Mouse (Mus musculus) frontal cortex, adult 2 months (tissue): ENCODE data around the gene Med12l. TPM values are rescaled to one million over a fixed set of nuclear protein-coding genes. Genes with fewer than 3 reads are reported as not detected.
"Not testable (repeated sequence)": the region's sequence is repeated elsewhere in the genome, so short reads cannot be mapped to it uniquely, and the experiment has no call there.

Experiments
- DNase-seq, 2 experiments: peaks; one replicate each; pipeline ENCODE4 v3.0.0; 2022; ENCODE audit warnings: low spot score in 1 of 2; ENCODE audit errors: extremely low spot score in 1 of 2
- polyA plus RNA-seq: library from polyadenylated mRNA; depleted of rRNA; stranded (reverse); fragments of >200 nt; gene quantifications from 2 replicates; pipeline ENCODE4 v1.2.3, GENCODE M21; 2012

Gene Med12l
- polyA plus RNA-seq, 1 experiment: 11.5 TPM

GRCm38 (mm10) chr3:59021236-59021635 is 15.6 kb downstream of the Med12l start:
- no peak for DNase-seq

GRCm38 (mm10) chr3:59022251-59022650 is 16.6 kb downstream of the Med12l start:
- DNase-seq: no peak

GRCm38 (mm10) chr3:59022971-59023370 is 17.3 kb downstream of the Med12l start:
- DNase-seq: no peak

GRCm38 (mm10) chr3:59024531-59025192 is 19.0 kb downstream of the Med12l start:
- DNase-seq: no peak

GRCm38 (mm10) chr3:59025193-59025535 is 19.5 kb downstream of the Med12l start:
- no peak for DNase-seq

GRCm38 (mm10) chr3:59028696-59029095 is 23.1 kb downstream of the Med12l start:
- no peak for DNase-seq

- DNase-seq: no peak
These were observed 25.4 kb downstream of the Med12l start for GRCm38 (mm10) chr3:59030986-59031385.

- DNase-seq: no peak
These were observed 35.9 kb downstream of the Med12l start for GRCm38 (mm10) chr3:59041487-59041886.

- no peak for DNase-seq
These were observed 49.4 kb downstream of the Med12l start for GRCm38 (mm10) chr3:59054834-59055535.

- peak; percentile 67 to 94 for DNase-seq
These were observed 53.5 kb downstream of the Med12l start for GRCm38 (mm10) chr3:59059022-59059541.

- no peak for DNase-seq
These were observed 54.5 kb downstream of the Med12l start for GRCm38 (mm10) chr3:59060131-59060530.

- no peak for DNase-seq
These were observed 56.5 kb downstream of the Med12l start for GRCm38 (mm10) chr3:59062141-59062540.

- DNase-seq: no peak
These were observed 57.8 kb downstream of the Med12l start for GRCm38 (mm10) chr3:59063431-59063830.

- peak in 1 of 2 experiments; percentile 39 for DNase-seq
These were observed 60.3 kb downstream of the Med12l start for GRCm38 (mm10) chr3:59065937-59066336.

- peak in 1 of 2 experiments; percentile 37 for DNase-seq
These were observed 61.1 kb downstream of the Med12l start for GRCm38 (mm10) chr3:59066558-59067294.

GRCm38 (mm10) chr3:59069071-59069470 is 63.4 kb downstream of the Med12l start:
- DNase-seq: not testable (repeated sequence)

- peak in 1 of 2 experiments; percentile 60 for DNase-seq
These were observed 71.7 kb downstream of the Med12l start for GRCm38 (mm10) chr3:59077278-59077677.

- no peak for DNase-seq
These were observed 73.0 kb downstream of the Med12l start for GRCm38 (mm10) chr3:59078585-59078984.

GRCm38 (mm10) chr3:59079327-59079726 is 73.7 kb downstream of the Med12l start:
- DNase-seq: peak in 1 of 2 experiments; percentile 71

GRCm38 (mm10) chr3:59080293-59080916 is 74.8 kb downstream of the Med12l start:
- DNase-seq: no peak

- no peak for DNase-seq
These were observed 75.3 kb downstream of the Med12l start for GRCm38 (mm10) chr3:59080919-59081318.
